Mouse (Mus musculus): ENCODE data around the gene Acadvl. TPM values are rescaled to one million over a fixed set of nuclear protein-coding genes. Genes with fewer than 3 reads are reported as not detected.
A peak's percentile ranks its signal among the peaks of the same experiment; 100 is the strongest.

Acadvl gene
- polyA plus RNA-seq, 1 experiment from 2014 or later = 215 TPM

GRCm38 (mm10) chr11:69982225-69982624 lies 33.0 kb downstream of the Acadvl start, which contains the start of gene Elp5:
Elp5 (minus strand) TSS chr11:69982517.
- Histone ChIP-seq H3K4me1 (replicated peaks; ENCODE audit: control insufficient read depth, insufficient read depth, low read length) (no peaks in the 10 kb centered on the region), H3K4me2 (replicated peaks; ENCODE audit: low read depth) (peak within 1 kb of the TSS; percentile 92), H3K9me3 (ENCODE audit: control insufficient read depth) (no peaks in the 10 kb centered on the region), H3K27me3 (replicated peaks; ENCODE audit: control insufficient read depth, insufficient read depth, low read length) (no peaks in the 10 kb centered on the region), H3K27ac (ENCODE audit: low read depth, low read length) (peak within 1 kb of the TSS; percentile 99), H3K9ac (ENCODE audit: low read depth, low read length) (peak within 1 kb of the TSS; percentile 95), H3K4me3 (ENCODE audit: low read depth, low read length) (peak within 1 kb of the TSS; percentile 93), H3K36me3 (ENCODE audit: control insufficient read depth, insufficient read depth) (peaks cover 36% of the 10 kb centered on the region)
- WGBS = 37% methylated on average over 8 of the region's 8 CpGs
- TF ChIP-seq CTCF (IDR thresholded peaks at IDR 0.05; ENCODE audit: low read depth) = no peak
- ATAC-seq = no peak

- 1% methylated on average over 33 of the region's 43 CpGs for WGBS
- Histone ChIP-seq H3K9ac (ENCODE audit: low read depth, low read length) (peak within 1 kb of the TSS; percentile 95), H3K36me3 (ENCODE audit: control insufficient read depth, insufficient read depth) (peaks cover 29% of the 10 kb centered on the region), H3K4me3 (ENCODE audit: low read depth, low read length) (peak within 1 kb of the TSS; percentile 93), H3K4me2 (replicated peaks; ENCODE audit: low read depth) (peak within 1 kb of the TSS; percentile 92), H3K27me3 (replicated peaks; ENCODE audit: control insufficient read depth, insufficient read depth, low read length) (no peaks in the 10 kb centered on the region), H3K4me1 (replicated peaks; ENCODE audit: control insufficient read depth, insufficient read depth, low read length) (no peaks in the 10 kb centered on the region), H3K9me3 (ENCODE audit: control insufficient read depth) (no peaks in the 10 kb centered on the region), H3K27ac (ENCODE audit: low read depth, low read length) (peak within 1 kb of the TSS; percentile 99)
- no peak for TF ChIP-seq CTCF (IDR thresholded peaks at IDR 0.05; ENCODE audit: low read depth)
- peak; percentile 3; the same call in 1 of the 2 replicates for ATAC-seq
Measured at GRCm38 (mm10) chr11:69981141-69981762, 34.0 kb downstream of the Acadvl start, which contains the start of gene Ctdnep1. Ctdnep1 (plus strand) TSS chr11:69981156.

- H3K4me2 ChIP-seq (replicated peaks; ENCODE audit: low read depth) = peak overlapping the region; percentile 92
- H3K36me3 ChIP-seq (ENCODE audit: control insufficient read depth, insufficient read depth) = peaks cover 30% of the 10 kb centered on the region
- peak; percentile 94 for ATAC-seq
- H3K27ac ChIP-seq (ENCODE audit: low read depth, low read length) = peak overlapping the region; percentile 99
- peak overlapping the region; percentile 93 for H3K4me3 ChIP-seq (ENCODE audit: low read depth, low read length)
- no peaks in the 10 kb centered on the region for H3K4me1 ChIP-seq (replicated peaks; ENCODE audit: control insufficient read depth, insufficient read depth, low read length)
- under 1% methylated on average over 33 of the region's 60 CpGs for WGBS
- no peak for TF ChIP-seq CTCF (IDR thresholded peaks at IDR 0.05; ENCODE audit: low read depth)
- H3K27me3 ChIP-seq (replicated peaks; ENCODE audit: control insufficient read depth, insufficient read depth, low read length) = no peaks in the 10 kb centered on the region
- no peaks in the 10 kb centered on the region for H3K9me3 ChIP-seq (ENCODE audit: control insufficient read depth)
- peak overlapping the region; percentile 95 for H3K9ac ChIP-seq (ENCODE audit: low read depth, low read length)
Measured at GRCm38 (mm10) chr11:69980196-69981140, 34.7 kb downstream of the Acadvl start.

GRCm38 (mm10) chr11:69979827-69980195 lies 35.4 kb downstream of the Acadvl start:
- WGBS = under 1% methylated on average over 16 of the region's 16 CpGs
- no peaks in the 10 kb centered on the region for H3K27me3 ChIP-seq (replicated peaks; ENCODE audit: control insufficient read depth, insufficient read depth, low read length)
- ATAC-seq = no peak; the same call in 1 of the 2 replicates

GRCm38 (mm10) chr11:69976271-69976670 lies 38.9 kb downstream of the Acadvl start:
- Histone ChIP-seq H3K9me3 (ENCODE audit: control insufficient read depth) (no peaks in the 10 kb centered on the region), H3K9ac (ENCODE audit: low read depth, low read length) (no peak overlapping the region), H3K4me3 (ENCODE audit: low read depth, low read length) (no peak overlapping the region), H3K4me2 (replicated peaks; ENCODE audit: low read depth) (no peak overlapping the region), H3K27me3 (replicated peaks; ENCODE audit: control insufficient read depth, insufficient read depth, low read length) (no peaks in the 10 kb centered on the region), H3K36me3 (ENCODE audit: control insufficient read depth, insufficient read depth) (peaks cover 42% of the 10 kb centered on the region), H3K27ac (ENCODE audit: low read depth, low read length) (no peak overlapping the region), H3K4me1 (replicated peaks; ENCODE audit: control insufficient read depth, insufficient read depth, low read length) (no peaks in the 10 kb centered on the region)
- WGBS = 76% methylated on average over 4 of the region's 4 CpGs
- ATAC-seq = no peak
- no peak for TF ChIP-seq CTCF (IDR thresholded peaks at IDR 0.05; ENCODE audit: low read depth)

More at GRCm38 (mm10) chr11:69979827-69980195, 35.4 kb downstream of the Acadvl start:
- Histone ChIP-seq H3K9ac (ENCODE audit: low read depth, low read length) (peak overlapping the region; percentile 70), H3K27ac (ENCODE audit: low read depth, low read length) (peak overlapping the region; percentile 99), H3K36me3 (ENCODE audit: control insufficient read depth, insufficient read depth) (peaks cover 30% of the 10 kb centered on the region), H3K4me1 (replicated peaks; ENCODE audit: control insufficient read depth, insufficient read depth, low read length) (no peaks in the 10 kb centered on the region), H3K9me3 (ENCODE audit: control insufficient read depth) (no peaks in the 10 kb centered on the region), H3K4me3 (ENCODE audit: low read depth, low read length) (peak overlapping the region; percentile 93), H3K4me2 (replicated peaks; ENCODE audit: low read depth) (peak overlapping the region; percentile 92)
- TF ChIP-seq CTCF (IDR thresholded peaks at IDR 0.05; ENCODE audit: low read depth) = no peak

GRCm38 (mm10) chr11:69974907-69975306 lies 40.3 kb downstream of the Acadvl start:
- no peak overlapping the region for H3K9ac ChIP-seq (ENCODE audit: low read depth, low read length)
- no peak overlapping the region for H3K4me3 ChIP-seq (ENCODE audit: low read depth, low read length)
- TF ChIP-seq CTCF (IDR thresholded peaks at IDR 0.05; ENCODE audit: low read depth) = no peak
- no peak overlapping the region for H3K27ac ChIP-seq (ENCODE audit: low read depth, low read length)
- H3K4me2 ChIP-seq (replicated peaks; ENCODE audit: low read depth) = no peak overlapping the region
- H3K4me1 ChIP-seq (replicated peaks; ENCODE audit: control insufficient read depth, insufficient read depth, low read length) = no peaks in the 10 kb centered on the region
- H3K27me3 ChIP-seq (replicated peaks; ENCODE audit: control insufficient read depth, insufficient read depth, low read length) = no peaks in the 10 kb centered on the region
- WGBS = 93% methylated on average over 2 of the region's 2 CpGs
- no peaks in the 10 kb centered on the region for H3K9me3 ChIP-seq (ENCODE audit: control insufficient read depth)
- peaks cover 44% of the 10 kb centered on the region for H3K36me3 ChIP-seq (ENCODE audit: control insufficient read depth, insufficient read depth)
- ATAC-seq = no peak

Measured in intestine, postnatal 0 days (tissue).